In the genomic region with DNA sequence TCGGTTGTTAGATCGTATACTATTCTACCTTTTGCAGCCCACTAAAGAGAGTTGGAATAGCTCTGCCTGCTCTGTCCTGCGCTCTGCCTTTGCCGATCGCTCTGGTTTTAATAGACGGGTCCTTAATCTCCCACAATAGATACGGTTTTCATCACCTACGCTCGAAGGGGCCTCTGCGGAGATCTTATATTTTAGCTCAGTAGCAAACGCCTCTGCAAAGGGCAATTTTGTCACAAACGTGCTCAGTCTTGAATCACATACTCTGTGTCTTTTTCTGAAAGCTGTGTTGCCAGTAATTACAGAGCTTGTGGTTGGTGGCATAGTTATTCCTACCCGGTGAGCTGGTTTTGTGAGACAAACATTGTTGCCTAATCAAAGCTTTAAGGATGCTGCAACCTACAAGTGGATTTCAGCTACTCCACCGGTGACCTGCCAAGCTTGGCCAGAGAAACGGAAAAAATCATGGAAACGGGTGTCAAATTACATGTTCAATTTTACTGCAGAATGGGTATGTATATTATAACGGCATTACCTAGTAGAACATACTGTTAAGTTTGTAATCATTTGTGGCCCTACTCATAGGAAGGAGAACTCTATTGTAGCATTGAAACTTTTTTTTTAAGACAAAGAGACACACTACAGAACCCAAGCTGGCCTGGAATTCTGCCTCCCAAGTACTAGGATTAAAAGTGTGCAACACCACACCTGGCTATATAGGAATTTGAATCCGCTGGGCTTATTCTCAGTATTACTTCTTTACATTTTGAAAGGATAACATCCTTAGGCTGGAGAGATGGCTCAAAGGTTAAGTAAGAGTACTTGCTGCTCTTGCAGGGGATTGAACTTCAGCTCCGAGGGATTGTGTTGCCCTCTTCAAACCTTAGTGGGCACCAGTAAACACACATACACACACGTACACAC, we compare ENCODE assay signal across 8 mouse cellular contexts. TPM values are rescaled to one million over a fixed set of nuclear protein-coding genes. Genes with fewer than 3 reads are reported as not detected.
DNase-seq lines count a peak whose midpoint lies in the region; ATAC-seq and TF ChIP-seq lines count a peak whose summit lies in the region.

No protein-coding gene starts in this region.

- H3K4me1 ChIP-seq in heart, embryonic 11.5 days (ENCODE audit: control insufficient read depth, insufficient read depth, low read length): peaks cover 3% of the 10 kb centered on the region; the same call in 1 of the 2 replicates
- H3K4me1 ChIP-seq in heart, postnatal 0 days (ENCODE audit: control insufficient read depth, insufficient read depth): peaks cover 12% of the 10 kb centered on the region
- H3K4me1 ChIP-seq in lung, postnatal 0 days (ENCODE audit: insufficient read depth, low read depth, low read length): no peaks in the 10 kb centered on the region

- peaks cover 3% of the 10 kb centered on the region; the same call in 1 of the 2 replicates for H3K36me3 ChIP-seq in heart, embryonic 11.5 days (ENCODE audit: control insufficient read depth, insufficient read depth, low read length)
- H3K36me3 ChIP-seq in heart, postnatal 0 days (replicated peaks; ENCODE audit: control insufficient read depth, insufficient read depth, low read length): peaks cover 16% of the 10 kb centered on the region
- no peaks in the 10 kb centered on the region for H3K36me3 ChIP-seq in lung, postnatal 0 days (ENCODE audit: insufficient read depth, low read length)

- no peaks in the 10 kb centered on the region for H3K27me3 ChIP-seq in heart, embryonic 11.5 days (ENCODE audit: control insufficient read depth, insufficient read depth, low read length)
- no peaks in the 10 kb centered on the region for H3K27me3 ChIP-seq in heart, postnatal 0 days (ENCODE audit: control insufficient read depth, insufficient read depth, low read length)
- no peaks in the 10 kb centered on the region for H3K27me3 ChIP-seq in lung, postnatal 0 days (replicated peaks; ENCODE audit: insufficient read depth, low read length)

- H3K9ac ChIP-seq in heart, embryonic 11.5 days (ENCODE audit: low read depth, low read length): peak overlapping the region; percentile 63
- H3K9ac ChIP-seq in heart, postnatal 0 days (replicated peaks; ENCODE audit: low read depth, low read length): no peak overlapping the region; the same call in 1 of the 2 replicates
- no peak overlapping the region for H3K9ac ChIP-seq in lung, postnatal 0 days (replicated peaks; ENCODE audit: low read depth)

- intact Hi-C loops in heart, postnatal 25 days (cut with DNase I): loop anchor here (2.0 kb wide), 1 partner anchor 13 kb away; a partner anchor contains a TSS

- DNase-seq in heart, postnatal 25 days (ENCODE audit: low spot score): no peak
- peak; percentile 80 for DNase-seq in NIH3T3 (ENCODE audit: low read depth)
- no peak for DNase-seq in heart, postnatal 0 days (ENCODE audit: low spot score)
- DNase-seq in lung, postnatal 0 days (ENCODE audit: low spot score): peak; percentile 50
- no peak for DNase-seq in thymus, postnatal 0 days (ENCODE audit: low spot score)
- no peak for DNase-seq in adrenal gland, postnatal 4 days (ENCODE audit: low spot score in 2 of 2)

- WGBS in heart, embryonic 11.5 days (ENCODE audit: insufficient replicate concordance): 27% methylated on average over 20 of the region's 20 CpGs
- WGBS in heart, postnatal 0 days: 26% methylated on average over 20 of the region's 20 CpGs
- WGBS in lung, postnatal 0 days: 29% methylated on average over 20 of the region's 20 CpGs

- no peak for ATAC-seq in heart, embryonic 11.5 days (replicated peaks; ENCODE audit: insufficient number of reproducible peaks, low FRiP score, low TSS enrichment)
- no peak for ATAC-seq in heart, postnatal 0 days (ENCODE audit: insufficient read depth, low read depth)
- ATAC-seq in lung, postnatal 0 days: no peak
- ATAC-seq in inflammation-experienced regulatory T-cells, adult 6 months: no peak

- H3K9me3 ChIP-seq in heart, embryonic 11.5 days (replicated peaks; ENCODE audit: control insufficient read depth, low read length): no peaks in the 10 kb centered on the region
- no peaks in the 10 kb centered on the region for H3K9me3 ChIP-seq in heart, postnatal 0 days (replicated peaks; ENCODE audit: control insufficient read depth, low read length)
- H3K9me3 ChIP-seq in lung, postnatal 0 days (ENCODE audit: low read length): no peaks in the 10 kb centered on the region

- peak overlapping the region; percentile 87 for H3K4me2 ChIP-seq in heart, embryonic 11.5 days
- peak overlapping the region; percentile 82 for H3K4me2 ChIP-seq in heart, postnatal 0 days (ENCODE audit: low read depth, low read length)
- H3K4me2 ChIP-seq in lung, postnatal 0 days (replicated peaks; ENCODE audit: low read depth, low read length): peak overlapping the region; percentile 98

- no peak for TF ChIP-seq CTCF in heart, postnatal 0 days (IDR thresholded peaks at IDR 0.05; ENCODE audit: low read depth)
- TF ChIP-seq CTCF in lung, postnatal 0 days (IDR thresholded peaks at IDR 0.05): no peak

- no peak overlapping the region for H3K27ac ChIP-seq in heart, embryonic 11.5 days (ENCODE audit: low read depth, low read length)
- no peak overlapping the region for H3K27ac ChIP-seq in heart, postnatal 0 days (ENCODE audit: low read depth)
- no peak overlapping the region for H3K27ac ChIP-seq in lung, postnatal 0 days (ENCODE audit: low read length)

- H3K4me3 ChIP-seq in heart, embryonic 11.5 days (ENCODE audit: low read depth, low read length): peak overlapping the region; percentile 65
- H3K4me3 ChIP-seq in heart, postnatal 0 days (ENCODE audit: low read depth, low read length): peak overlapping the region; percentile 71
- H3K4me3 ChIP-seq in lung, postnatal 0 days (ENCODE audit: low read depth, low read length): peak overlapping the region; percentile 77

- no peak for TF ChIP-seq EP300 in heart, postnatal 0 days (IDR thresholded peaks at IDR 0.05; ENCODE audit: low read depth)
- TF ChIP-seq EP300 in lung, postnatal 0 days (IDR thresholded peaks at IDR 0.05): no peak

RNA-seq across cellular contexts. Expression of a gene that starts 1.1 kb away (rescaled TPM):
- 86.4 and 96.7 TPM in 2 replicates for polyA plus RNA-seq in heart, embryonic 11.5 days (2014; fragmentation: Nextera tagmentation; extraction: Ambion mirVana)
- 10 to 100 TPM; 64.7 to 67.1 TPM for total RNA-seq in heart, postnatal 25 days (2021)
- total RNA-seq in heart, postnatal 0 days (2014; rRNA removed; ENCODE audit: low replicate concordance): 21.6 and 27.5 TPM in 2 replicates
- 90.4 and 93.9 TPM in 2 replicates for polyA plus RNA-seq in heart, postnatal 0 days (2015; fragmentation: Nextera tagmentation; extraction: Ambion mirVana)
- 119 and 120 TPM in 2 replicates for polyA plus RNA-seq in lung, postnatal 0 days (2015; fragmentation: Nextera tagmentation; extraction: Ambion mirVana)
- 100 to 1,000 TPM; 140 to 206 (median 176) TPM for polyA plus RNA-seq in inflammation-experienced regulatory T-cells, adult 6 months (2017; shearing (Covaris generic))
- polyA plus RNA-seq in thymus, postnatal 0 days (2015; fragmentation: Nextera tagmentation; extraction: Ambion mirVana): 130 and 153 TPM in 2 replicates
- 10 to 100 TPM; 63.8 to 65.4 TPM for total RNA-seq in adrenal gland, postnatal 4 days (2021)

RNA-seq across cellular contexts. Expression of a gene that starts 13.6 kb away (rescaled TPM):
- 88.4 and 95.9 TPM in 2 replicates for polyA plus RNA-seq in heart, embryonic 11.5 days (2014; fragmentation: Nextera tagmentation; extraction: Ambion mirVana)
- total RNA-seq in heart, postnatal 25 days (2021): 10 to 100 TPM; 22.0 to 22.4 TPM
- 37.8 and 52.2 TPM in 2 replicates for total RNA-seq in heart, postnatal 0 days (2014; rRNA removed; ENCODE audit: low replicate concordance)
- 62.7 and 68.3 TPM in 2 replicates for polyA plus RNA-seq in heart, postnatal 0 days (2015; fragmentation: Nextera tagmentation; extraction: Ambion mirVana)
- 101 and 104 TPM in 2 replicates for polyA plus RNA-seq in lung, postnatal 0 days (2015; fragmentation: Nextera tagmentation; extraction: Ambion mirVana)
- 100 to 1,000 TPM; 131 to 144 (median 138) TPM for polyA plus RNA-seq in inflammation-experienced regulatory T-cells, adult 6 months (2017; shearing (Covaris generic))
- polyA plus RNA-seq in thymus, postnatal 0 days (2015; fragmentation: Nextera tagmentation; extraction: Ambion mirVana): 158 and 160 TPM in 2 replicates
- 10 to 100 TPM; 72.9 to 85.9 TPM for total RNA-seq in adrenal gland, postnatal 4 days (2021)

RNA-seq across cellular contexts. Expression of a gene that starts 13.8 kb away (rescaled TPM):
- polyA plus RNA-seq in heart, embryonic 11.5 days (2014; fragmentation: Nextera tagmentation; extraction: Ambion mirVana): 25.6 and 30.7 TPM in 2 replicates
- total RNA-seq in heart, postnatal 25 days (2021): 10 to 100 TPM; 26.1 to 27.1 TPM
- 27.4 and 43.3 TPM in 2 replicates for total RNA-seq in heart, postnatal 0 days (2014; rRNA removed; ENCODE audit: low replicate concordance)
- 63.4 and 64.7 TPM in 2 replicates for polyA plus RNA-seq in heart, postnatal 0 days (2015; fragmentation: Nextera tagmentation; extraction: Ambion mirVana)
- 48.9 and 52.2 TPM in 2 replicates for polyA plus RNA-seq in lung, postnatal 0 days (2015; fragmentation: Nextera tagmentation; extraction: Ambion mirVana)
- 10 to 100 TPM; 20.5 to 31.8 (median 22.9) TPM for polyA plus RNA-seq in inflammation-experienced regulatory T-cells, adult 6 months (2017; shearing (Covaris generic))
- polyA plus RNA-seq in thymus, postnatal 0 days (2015; fragmentation: Nextera tagmentation; extraction: Ambion mirVana): 68.6 and 69.0 TPM in 2 replicates
- total RNA-seq in adrenal gland, postnatal 4 days (2021): 10 to 100 TPM; 25.7 to 26.9 TPM

Comparison
In these comparisons a context has a peak if more than half of its experiments do, and no peak if none do; other contexts are left out.
1. DNase-seq: peak in NIH3T3 (single experiment) and lung, postnatal 0 days (single experiment); none in heart, postnatal 25 days (single experiment), heart, postnatal 0 days (single experiment), thymus, postnatal 0 days (single experiment) and adrenal gland, postnatal 4 days (0 of 2).
2. Peak in every context shown above with its lines, with median percentiles within 50 percentile points of each other: H3K4me2 ChIP-seq and H3K4me3 ChIP-seq.